Mouse (Mus musculus): ENCODE data around the gene Iqgap2.
A peak's percentile ranks its signal among the peaks of the same experiment; 100 is the strongest.

Gene Iqgap2

GRCm38 (mm10) chr13:95884455-95884854, 7.3 kb downstream of the Iqgap2 start:
- DNase-seq (ENCODE audit: low spot score) = no peak

GRCm38 (mm10) chr13:95882001-95882400, 9.7 kb downstream of the Iqgap2 start:
- no peak for DNase-seq (ENCODE audit: low spot score)

GRCm38 (mm10) chr13:95881427-95881826, 10.3 kb downstream of the Iqgap2 start:
- no peak for DNase-seq (ENCODE audit: low spot score)

GRCm38 (mm10) chr13:95880633-95881032, 11.1 kb downstream of the Iqgap2 start:
- DNase-seq (ENCODE audit: low spot score) = no peak

- no peak for DNase-seq (ENCODE audit: low spot score)
Measured at GRCm38 (mm10) chr13:95871993-95872392, 19.7 kb downstream of the Iqgap2 start.

GRCm38 (mm10) chr13:95870626-95871025, 21.1 kb downstream of the Iqgap2 start:
- DNase-seq (ENCODE audit: low spot score) = no peak

- no peak for DNase-seq (ENCODE audit: low spot score)
Measured at GRCm38 (mm10) chr13:95868896-95869540, 22.7 kb downstream of the Iqgap2 start.

- no peak for DNase-seq (ENCODE audit: low spot score)
Measured at GRCm38 (mm10) chr13:95862201-95862600, 29.5 kb downstream of the Iqgap2 start.

GRCm38 (mm10) chr13:95859271-95859670, 32.5 kb downstream of the Iqgap2 start:
- no peak for DNase-seq (ENCODE audit: low spot score)

- no peak for DNase-seq (ENCODE audit: low spot score)
Measured at GRCm38 (mm10) chr13:95858866-95859265, 32.9 kb downstream of the Iqgap2 start.

- DNase-seq (ENCODE audit: low spot score) = no peak
Measured at GRCm38 (mm10) chr13:95855537-95855936, 36.2 kb downstream of the Iqgap2 start.

GRCm38 (mm10) chr13:95851611-95852010, 40.1 kb downstream of the Iqgap2 start:
- DNase-seq (ENCODE audit: low spot score) = no peak

- DNase-seq (ENCODE audit: low spot score) = no peak
Measured at GRCm38 (mm10) chr13:95850451-95850850, 41.3 kb downstream of the Iqgap2 start.

GRCm38 (mm10) chr13:95849501-95850007, 42.2 kb downstream of the Iqgap2 start:
- DNase-seq (ENCODE audit: low spot score) = peak; percentile 59

- no peak for DNase-seq (ENCODE audit: low spot score)
Measured at GRCm38 (mm10) chr13:95846364-95846763, 45.4 kb downstream of the Iqgap2 start.

- no peak for DNase-seq (ENCODE audit: low spot score)
Measured at GRCm38 (mm10) chr13:95844950-95845349, 46.8 kb downstream of the Iqgap2 start.

GRCm38 (mm10) chr13:95843411-95844026, 48.2 kb downstream of the Iqgap2 start:
- no peak for DNase-seq (ENCODE audit: low spot score)

GRCm38 (mm10) chr13:95842803-95843202, 48.9 kb downstream of the Iqgap2 start:
- DNase-seq (ENCODE audit: low spot score) = no peak

- no peak for DNase-seq (ENCODE audit: low spot score)
Measured at GRCm38 (mm10) chr13:95841946-95842345, 49.8 kb downstream of the Iqgap2 start.

- no peak for DNase-seq (ENCODE audit: low spot score)
Measured at GRCm38 (mm10) chr13:95836944-95837343, 54.8 kb downstream of the Iqgap2 start.

GRCm38 (mm10) chr13:95833473-95833872, 58.2 kb downstream of the Iqgap2 start:
- DNase-seq (ENCODE audit: low spot score) = no peak

GRCm38 (mm10) chr13:95832712-95833111, 59.0 kb downstream of the Iqgap2 start:
- DNase-seq (ENCODE audit: low spot score) = no peak

GRCm38 (mm10) chr13:95831760-95832159, 60.0 kb downstream of the Iqgap2 start:
- DNase-seq (ENCODE audit: low spot score) = no peak

All from layer of hippocampus, adult 11-12 months (tissue).